Mouse (Mus musculus) stomach, embryonic 14.5 days (tissue): ENCODE measurements around the gene Dand5. TPM values are rescaled to one million over a fixed set of nuclear protein-coding genes. Genes with fewer than 3 reads are reported as not detected.

Experiments used
- ATAC-seq: fragments of 200-750 bp; cut with Nextera tagmentation; 2 replicates; pipeline ENCODE4 v1.8.0; 2017; ENCODE audit warnings: low read depth, moderate TSS enrichment; ENCODE audit not compliant: insufficient number of reproducible peaks, insufficient read depth, low FRiP score
- H3K27ac ChIP-seq: fragments of 300-500 bp; sonication (generic); 2 replicates; pipeline ENCODE4 v1.5.1; 2014; ENCODE audit warnings: mild to moderate bottlenecking, low read length, moderate library complexity, mixed read lengths
- H3K27me3 ChIP-seq: fragments of 300-500 bp; sonication (generic); 2 replicates; pipeline ENCODE4 v1.6.1; 2014; ENCODE audit warnings: low read length, control low read depth, mixed read lengths; ENCODE audit not compliant: control insufficient read depth, insufficient read depth
- H3K36me3 ChIP-seq: fragments of 300-500 bp; sonication (generic); 2 replicates; pipeline ENCODE4 v1.6.1; 2014; ENCODE audit warnings: mild to moderate bottlenecking, control low read depth, low read length, moderate library complexity, mixed read lengths; ENCODE audit not compliant: control insufficient read depth, insufficient read depth
- H3K4me1 ChIP-seq: fragments of 300-500 bp; sonication (generic); 2 replicates; pipeline ENCODE4 v1.6.1; 2014; ENCODE audit warnings: low read length, control low read depth, mixed read lengths; ENCODE audit not compliant: control insufficient read depth, insufficient read depth
- H3K4me2 ChIP-seq: fragments of 300-500 bp; sonication (generic); replicated peaks from 2 replicates; pipeline ENCODE4 v1.6.1; 2014; ENCODE audit warnings: low read depth, low read length, control low read depth
- H3K4me3 ChIP-seq: fragments of 300-500 bp; sonication (generic); 2 replicates; pipeline ENCODE4 v1.5.1; 2014; ENCODE audit warnings: low read depth, low read length, control low read depth
- H3K9ac ChIP-seq: fragments of 300-500 bp; sonication (generic); replicated peaks from 2 replicates; pipeline ENCODE4 v1.6.1; 2014; ENCODE audit warnings: low read depth, mild to moderate bottlenecking, control low read depth, low read length, moderate library complexity, mixed read lengths
- H3K9me3 ChIP-seq: fragments of 300-500 bp; sonication (generic); 2 replicates; pipeline ENCODE4 v1.6.1; 2016; ENCODE audit warnings: low read depth, low read length, control low read depth; ENCODE audit not compliant: control insufficient read depth
- WGBS: fragments of 180-500 bp; shearing (Covaris S2); extraction: QIAGEN DNeasy Blood & Tissue Kit; methylation state at CpG from one replicate; pipeline ENCODE4 v1.1.7; 2014; 5-methylcytosine and 5-hydroxymethylcytosine counted together
- polyA plus RNA-seq: library from polyadenylated mRNA; unstranded; fragments of >200 nt; fragmentation: Nextera tagmentation; extraction: Ambion mirVana; gene quantifications from 2 replicates; pipeline ENCODE4 v1.2.1, GENCODE M21; 2014

The Dand5 gene
- polyA plus RNA-seq, 1 experiment from 2014 or later, result 7.6 TPM

GRCm38 (mm10) chr8:84798446-84799135 lies 24.0 kb downstream of the Dand5 start:
- Histone ChIP-seq H3K27ac (peak overlapping the region; percentile 27; the same call in 1 of the 2 replicates), H3K36me3 (peaks cover 12% of the 10 kb centered on the region), H3K4me2 (peak overlapping the region; percentile 83), H3K4me1 (peaks cover 29% of the 10 kb centered on the region; the same call in 1 of the 2 replicates), H3K4me3 (peak overlapping the region; percentile 61), H3K9ac (peak overlapping the region; percentile 97), H3K27me3 (peaks cover 12% of the 10 kb centered on the region; the same call in 1 of the 2 replicates), H3K9me3 (no peaks in the 10 kb centered on the region)
- WGBS, result 54% methylated on average over 10 of the region's 10 CpGs
- ATAC-seq, result no peak

GRCm38 (mm10) chr8:84797971-84798370 lies 24.7 kb downstream of the Dand5 start:
- Histone ChIP-seq H3K4me3 (peak overlapping the region; percentile 61; the same call in 1 of the 2 replicates), H3K27me3 (peaks cover 12% of the 10 kb centered on the region; the same call in 1 of the 2 replicates), H3K9ac (no peak overlapping the region), H3K9me3 (no peaks in the 10 kb centered on the region), H3K27ac (no peak overlapping the region), H3K36me3 (peaks cover 12% of the 10 kb centered on the region), H3K4me1 (peaks cover 30% of the 10 kb centered on the region; the same call in 1 of the 2 replicates), H3K4me2 (peak overlapping the region; percentile 83; the same call in 1 of the 2 replicates)
- ATAC-seq, result no peak
- WGBS, result 70% methylated on average over 6 of the region's 6 CpGs

- Histone ChIP-seq H3K4me1 (peaks cover 30% of the 10 kb centered on the region; the same call in 1 of the 2 replicates), H3K36me3 (peaks cover 12% of the 10 kb centered on the region), H3K9me3 (no peaks in the 10 kb centered on the region), H3K27me3 (peaks cover 9% of the 10 kb centered on the region; the same call in 1 of the 2 replicates), H3K27ac (no peak overlapping the region), H3K9ac (no peak overlapping the region), H3K4me2 (no peak overlapping the region), H3K4me3 (no peak overlapping the region)
- 82% methylated on average over 15 of the region's 15 CpGs for WGBS
- no peak for ATAC-seq
Measured at GRCm38 (mm10) chr8:84797256-84797797, 25.3 kb downstream of the Dand5 start.

GRCm38 (mm10) chr8:84794486-84794885 lies 28.1 kb downstream of the Dand5 start:
- Histone ChIP-seq H3K27me3 (peaks cover 11% of the 10 kb centered on the region; the same call in 1 of the 2 replicates), H3K4me3 (no peak overlapping the region), H3K9me3 (no peaks in the 10 kb centered on the region), H3K27ac (peak overlapping the region; percentile 78; the same call in 1 of the 2 replicates), H3K4me2 (peak overlapping the region; percentile 16; the same call in 1 of the 2 replicates), H3K4me1 (peaks cover 41% of the 10 kb centered on the region), H3K36me3 (peaks cover 12% of the 10 kb centered on the region), H3K9ac (no peak overlapping the region; the same call in 1 of the 2 replicates)
- WGBS, result 50% methylated on average over 7 of the region's 7 CpGs
- ATAC-seq, result no peak

DNA sequence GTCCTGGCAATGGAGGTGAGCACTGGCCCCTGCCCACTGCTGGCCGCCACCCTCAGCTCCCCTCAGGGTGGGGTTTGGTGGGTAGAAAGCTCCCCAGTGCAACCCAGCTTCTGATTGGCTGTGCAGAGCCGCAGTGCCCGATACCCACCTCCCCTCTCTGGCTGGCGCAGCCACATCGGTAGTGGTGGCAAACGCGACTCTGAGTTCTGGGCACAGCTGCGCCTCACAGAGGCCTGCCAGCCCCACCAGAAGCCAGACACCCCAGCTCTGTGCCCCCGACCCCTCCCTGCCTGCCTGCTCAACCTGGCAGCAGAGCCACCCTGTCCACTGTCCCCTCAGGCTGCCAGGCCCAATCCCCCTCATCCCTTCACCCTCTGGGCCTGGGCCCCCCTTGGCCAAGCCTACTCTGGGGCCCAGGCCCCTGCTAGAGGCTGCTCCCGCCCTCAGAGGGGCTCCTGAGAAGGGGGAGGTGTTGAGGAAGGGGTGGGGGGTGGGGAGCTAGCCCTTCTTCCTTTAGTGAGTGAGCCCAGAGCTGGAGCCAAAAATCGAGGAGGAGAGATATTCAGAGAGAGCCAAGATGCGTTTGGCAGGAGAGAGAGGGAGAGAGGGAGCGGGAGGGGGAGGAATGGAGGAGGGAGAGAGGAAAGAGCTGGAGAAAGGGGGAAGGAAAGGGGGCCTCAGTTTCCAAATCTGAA lies 28.7 kb downstream of the Dand5 start:
- Histone ChIP-seq H3K4me2 (peak overlapping the region; percentile 34; the same call in 1 of the 2 replicates), H3K27ac (peak overlapping the region; percentile 78; the same call in 1 of the 2 replicates)

DNA sequence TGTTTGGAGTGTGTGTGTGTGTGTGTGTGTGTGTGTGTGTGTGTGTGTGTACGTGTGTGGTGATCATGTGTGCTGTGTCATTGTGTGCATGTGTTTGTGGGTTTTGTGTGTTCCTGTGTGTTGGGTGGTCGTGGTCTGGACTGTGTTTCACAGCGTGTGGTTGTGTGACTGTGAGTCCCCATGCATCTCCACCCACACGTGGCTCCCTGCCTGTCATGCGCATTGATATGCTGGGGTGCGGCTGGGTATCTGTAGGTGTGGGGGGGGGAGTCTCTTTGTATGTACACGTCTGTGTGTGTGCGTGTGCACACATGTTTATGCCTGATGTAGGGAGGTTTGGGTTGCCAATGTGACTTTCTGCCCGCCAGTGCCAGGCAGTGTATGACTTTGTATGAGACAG lies 29.5 kb downstream of the Dand5 start:
- H3K9me3 ChIP-seq, result no peaks in the 10 kb centered on the region
- H3K36me3 ChIP-seq, result peaks cover 12% of the 10 kb centered on the region
- no peak overlapping the region for H3K27ac ChIP-seq
- H3K4me3 ChIP-seq, result no peak overlapping the region
- 80% methylated on average over 9 of the region's 9 CpGs for WGBS
- H3K9ac ChIP-seq, result no peak overlapping the region
- H3K4me2 ChIP-seq, result no peak overlapping the region
- no peak for ATAC-seq
- H3K27me3 ChIP-seq, result peaks cover 11% of the 10 kb centered on the region; the same call in 1 of the 2 replicates
- H3K4me1 ChIP-seq, result peaks cover 44% of the 10 kb centered on the region

More for the DNA sequence above, 28.7 kb downstream of the Dand5 start:
- H3K9ac ChIP-seq, result no peak overlapping the region; the same call in 1 of the 2 replicates
- no peaks in the 10 kb centered on the region for H3K9me3 ChIP-seq
- peaks cover 12% of the 10 kb centered on the region for H3K36me3 ChIP-seq
- H3K27me3 ChIP-seq, result peaks cover 11% of the 10 kb centered on the region; the same call in 1 of the 2 replicates
- peaks cover 45% of the 10 kb centered on the region for H3K4me1 ChIP-seq
- peak; percentile 59; the same call in 1 of the 2 replicates for ATAC-seq
- WGBS, result 55% methylated on average over 13 of the region's 13 CpGs
- no peak overlapping the region for H3K4me3 ChIP-seq

GRCm38 (mm10) chr8:84792429-84792947 lies 30.1 kb downstream of the Dand5 start:
- peaks cover 13% of the 10 kb centered on the region for H3K27me3 ChIP-seq
- no peak overlapping the region for H3K4me2 ChIP-seq
- WGBS, result 78% methylated on average over 12 of the region's 12 CpGs
- H3K27ac ChIP-seq, result no peak overlapping the region
- no peak for ATAC-seq
- H3K9me3 ChIP-seq, result no peaks in the 10 kb centered on the region
- peaks cover 41% of the 10 kb centered on the region for H3K4me1 ChIP-seq
- no peak overlapping the region for H3K9ac ChIP-seq
- peaks cover 12% of the 10 kb centered on the region for H3K36me3 ChIP-seq
- no peak overlapping the region for H3K4me3 ChIP-seq

GRCm38 (mm10) chr8:84790537-84790936 lies 32.1 kb downstream of the Dand5 start:
- Histone ChIP-seq H3K9ac (no peak overlapping the region), H3K36me3 (no peaks in the 10 kb centered on the region; the same call in 1 of the 2 replicates), H3K4me1 (peaks cover 58% of the 10 kb centered on the region)

More at GRCm38 (mm10) chr8:84790537-84790936, 32.1 kb downstream of the Dand5 start:
- no peak for ATAC-seq
- Histone ChIP-seq H3K4me3 (no peak overlapping the region), H3K9me3 (no peaks in the 10 kb centered on the region), H3K4me2 (no peak overlapping the region), H3K27ac (no peak overlapping the region), H3K27me3 (peaks cover 30% of the 10 kb centered on the region)
- WGBS, result 49% methylated on average over 2 of the region's 2 CpGs
